Mouse (Mus musculus) midbrain, embryonic 13.5 days (tissue): ENCODE measurements around the gene Tob2. TPM values are rescaled to one million over a fixed set of nuclear protein-coding genes. Genes with fewer than 3 reads are reported as not detected.

Experiments used
- ATAC-seq: fragments of 200-750 bp; cut with Nextera tagmentation; 2 replicates; pipeline ENCODE4 v1.8.0; 2017; ENCODE audit warnings: mild to moderate bottlenecking, moderate TSS enrichment, moderate library complexity
- H3K27ac ChIP-seq: fragments of 300-500 bp; sonication (generic); 2 replicates; pipeline ENCODE4 v1.5.1; 2015; ENCODE audit warnings: inconsistent platforms, mild to moderate bottlenecking, moderate library complexity
- H3K27me3 ChIP-seq: fragments of 300-500 bp; sonication (generic); 2 replicates; pipeline ENCODE4 v1.6.1; 2015; ENCODE audit warnings: mild to moderate bottlenecking, inconsistent platforms
- H3K36me3 ChIP-seq: fragments of 300-500 bp; sonication (generic); 2 replicates; pipeline ENCODE4 v1.6.1; 2015; ENCODE audit warnings: mild to moderate bottlenecking, inconsistent platforms
- H3K4me1 ChIP-seq: fragments of 300-500 bp; sonication (generic); replicated peaks from 2 replicates; pipeline ENCODE4 v1.6.1; 2015; ENCODE audit warnings: inconsistent platforms
- H3K4me2 ChIP-seq: fragments of 300-500 bp; sonication (generic); replicated peaks from 2 replicates; pipeline ENCODE4 v1.6.1; 2015; ENCODE audit warnings: moderate library complexity, mild to moderate bottlenecking, inconsistent platforms
- H3K4me3 ChIP-seq: fragments of 300-500 bp; sonication (generic); replicated peaks from 2 replicates; pipeline ENCODE4 v1.5.1; 2015; ENCODE audit warnings: mild to moderate bottlenecking, inconsistent platforms
- H3K9ac ChIP-seq: fragments of 300-500 bp; sonication (generic); replicated peaks from 2 replicates; pipeline ENCODE4 v1.6.1; 2015; ENCODE audit warnings: mild to moderate bottlenecking, inconsistent platforms
- H3K9me3 ChIP-seq: fragments of 300-500 bp; sonication (generic); 2 replicates; pipeline ENCODE4 v1.6.1; 2016; ENCODE audit warnings: mild to moderate bottlenecking, inconsistent platforms
- WGBS: fragments of 180-500 bp; shearing (Covaris S2); methylation state at CpG from one replicate; pipeline ENCODE4 v1.1.7; 2015; 5-methylcytosine and 5-hydroxymethylcytosine counted together
- polyA plus RNA-seq: library from polyadenylated mRNA; unstranded; fragments of >200 nt; fragmentation: Nextera tagmentation; extraction: Ambion mirVana; gene quantifications from 2 replicates; pipeline ENCODE4 v1.2.1, GENCODE M21; 2015

The Tob2 gene
- polyA plus RNA-seq, 1 experiment from 2014 or later, result 17.7 TPM

DNA sequence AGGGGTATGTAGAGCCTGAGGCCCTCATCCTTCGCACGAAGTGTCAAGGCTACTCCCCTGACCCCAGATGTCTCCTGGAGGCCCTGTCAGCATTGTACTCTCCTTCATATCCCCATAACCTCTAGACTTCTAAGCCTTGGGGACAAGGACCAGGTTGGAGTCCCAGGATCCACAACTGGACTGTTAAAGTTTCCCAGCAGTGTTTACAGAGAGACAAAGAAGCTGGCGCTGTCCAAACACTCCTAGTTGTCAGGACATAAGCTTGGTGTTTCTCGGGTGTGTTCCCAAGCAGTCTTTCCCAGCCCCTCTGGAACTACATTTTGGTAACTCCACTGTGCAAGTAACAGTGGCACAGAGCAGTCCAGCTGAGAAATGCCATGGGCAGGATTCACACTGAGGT is 25.1 kb downstream of the Tob2 start:
- peaks cover 7% of the 10 kb centered on the region for H3K27me3 ChIP-seq
- ATAC-seq, result no peak
- no peak overlapping the region for H3K4me3 ChIP-seq
- WGBS, result 77% methylated on average over 4 of the region's 4 CpGs
- no peak overlapping the region for H3K4me2 ChIP-seq
- no peaks in the 10 kb centered on the region for H3K9me3 ChIP-seq
- peaks cover 19% of the 10 kb centered on the region for H3K4me1 ChIP-seq
- H3K36me3 ChIP-seq, result no peaks in the 10 kb centered on the region
- H3K27ac ChIP-seq, result no peak overlapping the region
- H3K9ac ChIP-seq, result no peak overlapping the region

DNA sequence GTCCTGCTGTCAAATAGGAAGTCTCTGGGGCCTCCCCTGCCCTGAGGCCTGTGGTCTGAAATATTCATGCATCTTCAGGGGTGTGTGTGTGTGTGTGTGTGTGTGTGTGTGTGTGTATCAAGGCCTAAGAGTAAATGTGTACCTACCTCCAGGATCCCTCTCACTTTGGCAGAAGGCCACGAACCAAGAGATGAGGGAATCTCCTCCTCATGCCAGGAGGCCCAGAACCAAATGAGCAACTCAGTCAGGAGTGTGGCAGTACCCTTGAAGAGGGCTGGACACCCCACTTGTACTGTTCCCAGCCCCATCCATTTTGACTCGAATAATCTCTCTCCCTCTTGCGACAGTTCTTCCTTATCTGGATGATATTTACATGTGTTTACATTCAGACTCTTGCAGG is 26.4 kb downstream of the Tob2 start:
- H3K4me1 ChIP-seq, result peaks cover 19% of the 10 kb centered on the region
- peaks cover 4% of the 10 kb centered on the region for H3K27me3 ChIP-seq
- H3K36me3 ChIP-seq, result peaks cover 5% of the 10 kb centered on the region
- no peak overlapping the region for H3K9ac ChIP-seq
- H3K4me3 ChIP-seq, result no peak overlapping the region
- 94% methylated on average over 3 of the region's 3 CpGs for whole genome bisulfite sequencing
- H3K4me2 ChIP-seq, result no peak overlapping the region
- no peaks in the 10 kb centered on the region for H3K9me3 ChIP-seq
- H3K27ac ChIP-seq, result no peak overlapping the region
- ATAC-seq, result no peak

DNA sequence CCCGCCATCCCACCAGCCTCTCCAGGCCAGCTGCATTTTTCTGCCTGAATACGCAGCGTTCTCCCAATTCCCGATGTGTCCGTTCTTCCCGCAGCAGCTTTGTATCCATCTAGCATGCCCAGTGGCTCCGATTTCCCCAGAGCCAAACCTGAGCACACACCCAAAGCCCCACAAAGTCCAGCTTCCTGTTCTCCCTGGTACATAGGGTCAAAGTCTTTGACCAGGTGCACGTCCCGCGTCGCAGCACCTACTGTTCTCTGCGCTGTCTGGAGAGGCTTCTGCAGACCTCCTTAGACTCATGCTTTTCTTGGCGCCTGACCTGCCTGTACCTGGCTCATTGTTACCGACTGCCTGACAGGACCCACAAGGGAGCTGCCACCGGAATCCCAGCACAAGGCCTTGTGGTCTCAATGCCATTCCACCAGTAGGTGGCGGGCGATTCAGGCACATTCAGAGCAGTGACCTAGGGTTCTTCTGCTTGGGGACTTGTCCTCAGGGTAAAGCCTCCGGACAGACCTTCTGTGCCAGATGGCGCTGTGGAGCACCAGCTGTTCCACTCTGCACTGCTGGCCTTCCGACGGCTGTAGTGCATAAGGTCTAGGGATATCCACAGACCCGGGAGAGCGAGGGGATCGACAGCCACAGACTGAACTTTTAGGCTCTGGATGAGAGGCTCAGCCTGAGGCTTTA is 27.3 kb downstream of the Tob2 start:
- H3K4me3 ChIP-seq, result no peak overlapping the region

GRCm38 (mm10) chr15:81830530-81830929 is 28.1 kb downstream of the Tob2 start:
- 95% methylated on average over 4 of the region's 4 CpGs for WGBS

More for the DNA sequence above, 27.3 kb downstream of the Tob2 start:
- Histone ChIP-seq H3K36me3 (peaks cover 15% of the 10 kb centered on the region), H3K9me3 (no peaks in the 10 kb centered on the region), H3K4me1 (peaks cover 14% of the 10 kb centered on the region), H3K9ac (0 out of 2 replicates have a peak overlapping the region, but pooled peaks have one; percentile 8), H3K4me2 (peak overlapping the region; percentile 6; the same call in 1 of the 2 replicates), H3K27me3 (peaks cover 4% of the 10 kb centered on the region; the same call in 1 of the 2 replicates), H3K27ac (peak overlapping the region; percentile 35; the same call in 1 of the 2 replicates)
- ATAC-seq, result peak; percentile 93
- WGBS, result 14% methylated on average over 24 of the region's 24 CpGs

DNA sequence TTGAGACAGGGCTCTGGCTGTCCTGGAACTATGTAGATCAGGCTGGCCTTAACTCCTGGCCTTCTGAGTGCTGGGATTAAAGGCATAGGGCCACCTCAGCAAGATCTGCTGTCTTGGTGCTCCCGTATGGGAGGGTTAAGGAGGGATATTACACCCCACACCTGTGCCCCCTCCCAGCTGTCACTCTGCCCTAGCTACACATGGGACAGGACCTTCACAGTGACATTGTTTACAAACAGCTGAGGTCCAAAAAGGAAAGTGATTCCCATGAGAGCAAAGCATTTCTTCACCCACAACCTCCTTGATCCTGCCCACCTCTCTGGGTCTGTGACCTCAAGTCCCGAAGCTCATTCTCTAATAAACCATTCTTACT is 29.4 kb downstream of the Tob2 start:
- Histone ChIP-seq H3K27ac (no peak overlapping the region), H3K4me1 (peaks cover 7% of the 10 kb centered on the region; the same call in 1 of the 2 replicates), H3K9me3 (no peaks in the 10 kb centered on the region), H3K36me3 (peaks cover 36% of the 10 kb centered on the region), H3K4me2 (no peak overlapping the region), H3K27me3 (no peaks in the 10 kb centered on the region), H3K4me3 (no peak overlapping the region), H3K9ac (no peak overlapping the region)
- no peak for ATAC-seq
- WGBS, result 65% methylated on average over 2 of the region's 2 CpGs

More at GRCm38 (mm10) chr15:81830530-81830929, 28.1 kb downstream of the Tob2 start:
- ATAC-seq, result no peak
- no peak overlapping the region for H3K4me2 ChIP-seq
- no peak overlapping the region for H3K4me3 ChIP-seq
- H3K27ac ChIP-seq, result no peak overlapping the region
- H3K36me3 ChIP-seq, result peaks cover 22% of the 10 kb centered on the region
- peaks cover 7% of the 10 kb centered on the region; the same call in 1 of the 2 replicates for H3K4me1 ChIP-seq
- H3K27me3 ChIP-seq, result peaks cover 2% of the 10 kb centered on the region; the same call in 1 of the 2 replicates
- H3K9ac ChIP-seq, result no peak overlapping the region
- no peaks in the 10 kb centered on the region for H3K9me3 ChIP-seq

- Histone ChIP-seq H3K9me3 (no peaks in the 10 kb centered on the region), H3K9ac (no peak overlapping the region), H3K4me2 (no peak overlapping the region), H3K27me3 (no peaks in the 10 kb centered on the region), H3K27ac (no peak overlapping the region), H3K4me3 (no peak overlapping the region), H3K4me1 (peaks cover 7% of the 10 kb centered on the region; the same call in 1 of the 2 replicates), H3K36me3 (peaks cover 41% of the 10 kb centered on the region)
- 91% methylated on average over 7 of the region's 7 CpGs for WGBS
- no peak for ATAC-seq
Observed at GRCm38 (mm10) chr15:81828426-81829207, 30.0 kb downstream of the Tob2 start.

DNA sequence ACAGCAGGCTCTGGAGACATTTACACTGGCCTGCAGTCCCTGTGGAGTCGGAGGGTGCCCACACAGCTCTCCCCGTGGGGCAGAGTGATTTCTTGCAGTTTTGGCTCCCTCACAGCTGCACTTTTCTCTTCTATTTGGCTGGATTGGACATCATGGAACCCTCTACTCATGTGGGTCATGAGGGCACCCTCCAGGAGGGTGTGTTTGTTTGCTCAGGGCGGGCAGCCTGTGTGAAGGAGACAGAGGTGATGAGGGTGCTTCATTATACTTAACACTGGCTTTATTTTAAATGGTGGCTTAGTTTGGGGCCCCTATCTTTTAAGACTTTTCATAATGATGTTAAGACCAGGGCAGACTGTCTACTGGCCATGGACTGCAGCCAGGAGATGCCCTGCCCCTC is 33.8 kb downstream of the Tob2 start:
- Histone ChIP-seq H3K27ac (no peak overlapping the region), H3K9ac (no peak overlapping the region), H3K9me3 (no peaks in the 10 kb centered on the region), H3K27me3 (no peaks in the 10 kb centered on the region), H3K4me3 (no peak overlapping the region), H3K4me1 (no peaks in the 10 kb centered on the region), H3K36me3 (peaks cover 74% of the 10 kb centered on the region), H3K4me2 (no peak overlapping the region)
- 85% methylated on average over 3 of the region's 3 CpGs for WGBS
- ATAC-seq, result no peak

DNA sequence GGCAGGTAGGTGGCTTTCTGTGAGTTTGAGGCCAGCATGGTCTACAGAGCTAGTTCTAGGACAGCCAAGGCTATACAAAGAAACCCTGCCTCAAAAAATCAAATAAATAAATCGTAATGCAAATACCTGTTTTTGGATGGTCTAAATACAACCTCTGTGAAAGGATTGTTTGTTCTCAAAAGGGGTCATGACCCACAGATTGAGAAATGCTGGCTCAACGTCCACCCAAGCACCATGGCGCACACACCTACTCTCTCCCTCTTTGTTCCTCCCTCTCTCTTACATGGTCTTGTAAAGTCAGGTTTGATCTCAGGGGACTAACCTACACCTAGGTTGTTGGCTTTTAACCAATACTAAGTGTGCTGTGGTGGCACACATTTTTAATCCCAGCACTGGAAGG is 36.0 kb downstream of the Tob2 start:
- Histone ChIP-seq H3K36me3 (peaks cover 92% of the 10 kb centered on the region), H3K4me3 (no peak overlapping the region), H3K27ac (no peak overlapping the region), H3K4me2 (no peak overlapping the region), H3K4me1 (no peaks in the 10 kb centered on the region), H3K9ac (no peak overlapping the region), H3K9me3 (no peaks in the 10 kb centered on the region), H3K27me3 (no peaks in the 10 kb centered on the region)
- no peak for ATAC-seq
- 90% methylated on average over 3 of the region's 3 CpGs for WGBS

DNA sequence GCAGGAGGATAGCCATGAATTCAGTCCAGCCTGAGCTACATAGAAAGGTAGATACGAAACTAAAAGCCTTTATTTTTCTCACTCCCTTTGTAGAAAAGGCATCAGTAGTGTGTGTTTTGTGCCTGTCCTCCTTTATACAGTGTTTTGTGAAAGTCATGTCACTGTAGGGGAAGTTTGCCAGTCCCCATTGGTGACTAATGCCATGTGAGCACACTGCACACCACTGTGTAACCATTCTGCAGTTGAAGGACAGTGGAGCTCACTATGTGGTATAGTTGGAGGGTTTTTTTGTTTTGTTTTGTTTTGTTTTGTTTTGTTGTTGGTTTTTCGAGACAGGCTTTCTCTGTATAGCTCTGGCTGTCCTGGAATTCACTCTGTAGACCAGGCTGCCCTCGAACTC is 40.2 kb downstream of the Tob2 start:
- whole genome bisulfite sequencing, result 89% methylated on average over 3 of the region's 3 CpGs
- Histone ChIP-seq H3K4me1 (peaks cover 12% of the 10 kb centered on the region), H3K9me3 (no peaks in the 10 kb centered on the region), H3K27ac (no peak overlapping the region), H3K4me3 (no peak overlapping the region), H3K27me3 (no peaks in the 10 kb centered on the region), H3K4me2 (no peak overlapping the region), H3K36me3 (peaks cover 80% of the 10 kb centered on the region), H3K9ac (no peak overlapping the region)
- no peak for ATAC-seq

DNA sequence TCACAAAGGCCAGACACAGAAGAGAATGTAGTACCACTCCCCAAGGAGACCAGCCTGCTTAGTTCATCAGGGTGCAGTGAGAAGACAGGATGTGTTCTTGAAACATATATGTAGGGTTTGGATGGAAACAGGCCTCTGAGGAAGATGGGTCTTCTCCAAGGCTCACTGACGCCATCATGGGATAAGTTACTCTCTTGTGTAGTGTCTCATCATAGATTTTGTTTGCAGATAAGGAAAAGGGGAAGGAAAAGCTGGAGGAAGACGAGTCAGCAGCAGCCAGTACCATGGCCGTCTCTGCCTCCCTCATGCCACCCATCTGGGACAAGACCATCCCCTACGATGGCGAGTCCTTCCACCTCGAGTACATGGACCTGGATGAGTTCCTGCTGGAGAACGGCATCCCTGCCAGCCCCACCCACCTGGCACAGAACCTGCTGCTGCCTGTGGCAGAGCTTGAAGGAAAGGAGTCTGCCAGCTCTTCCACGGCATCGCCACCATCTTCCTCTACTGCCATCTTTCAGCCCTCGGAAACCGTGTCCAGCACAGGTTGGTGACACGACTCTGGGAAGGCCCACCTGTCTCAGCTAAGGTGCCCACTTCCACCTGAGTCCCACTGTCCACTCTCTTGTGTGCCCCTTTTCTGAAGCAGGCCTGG is 43.8 kb downstream of the Tob2 start:
- H3K4me1 ChIP-seq, result peaks cover 37% of the 10 kb centered on the region
- H3K36me3 ChIP-seq, result peaks cover 50% of the 10 kb centered on the region
- H3K4me2 ChIP-seq, result no peak overlapping the region
- H3K27ac ChIP-seq, result no peak overlapping the region
- no peaks in the 10 kb centered on the region for H3K9me3 ChIP-seq
- no peak overlapping the region for H3K4me3 ChIP-seq
- ATAC-seq, result no peak
- WGBS, result 91% methylated on average over 12 of the region's 12 CpGs
- H3K9ac ChIP-seq, result no peak overlapping the region
- H3K27me3 ChIP-seq, result no peaks in the 10 kb centered on the region

DNA sequence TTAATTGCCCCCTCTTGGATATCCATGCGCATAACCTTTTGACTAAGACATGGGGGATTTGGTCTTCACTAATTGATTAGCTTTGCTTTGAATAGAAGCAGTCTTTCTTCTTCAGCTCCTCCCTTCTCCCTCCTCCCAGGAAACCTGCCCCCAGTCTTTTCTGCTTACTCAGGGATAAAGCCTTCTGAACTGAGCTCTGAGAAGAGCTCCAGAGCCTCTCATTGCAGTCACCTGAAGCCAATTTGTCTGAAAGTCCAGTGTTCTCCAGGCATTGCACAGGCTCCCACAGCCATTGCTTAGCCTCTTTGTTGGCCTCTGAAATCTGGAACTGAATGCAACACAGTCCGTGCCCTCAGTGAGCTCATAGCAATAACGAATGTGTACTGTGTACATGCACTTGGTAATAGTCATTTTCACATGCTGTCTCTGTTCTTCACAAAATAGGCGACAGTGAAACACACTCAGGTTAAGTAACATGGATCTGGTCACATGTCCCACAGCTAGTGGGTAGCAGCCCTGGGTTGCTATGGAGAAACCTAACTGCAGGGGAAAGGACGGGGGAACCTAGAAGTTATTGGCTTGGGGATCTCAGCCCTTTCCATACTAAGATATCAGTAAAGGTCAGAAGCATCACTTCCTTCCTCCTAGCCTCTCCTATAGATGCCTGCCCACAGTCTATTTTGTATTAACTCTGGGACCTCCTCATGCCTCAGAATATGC is 44.5 kb downstream of the Tob2 start:
- peaks cover 43% of the 10 kb centered on the region for H3K4me1 ChIP-seq
- H3K27me3 ChIP-seq, result no peaks in the 10 kb centered on the region
- no peak overlapping the region for H3K4me2 ChIP-seq
- WGBS, result 64% methylated on average over 5 of the region's 5 CpGs
- no peaks in the 10 kb centered on the region for H3K9me3 ChIP-seq
- H3K9ac ChIP-seq, result no peak overlapping the region
- H3K27ac ChIP-seq, result peak overlapping the region; percentile 45; the same call in 1 of the 2 replicates
- ATAC-seq, result no peak
- H3K36me3 ChIP-seq, result peaks cover 43% of the 10 kb centered on the region
- no peak overlapping the region for H3K4me3 ChIP-seq
